ENCODE assay signal across 10 mouse cellular contexts in genomic region chr9:90124156-90124872, GRCm38 (mm10). TPM values are rescaled to one million over a fixed set of nuclear protein-coding genes. Genes with fewer than 3 reads are reported as not detected.
DNase-seq lines count a peak whose midpoint lies in the region; ATAC-seq lines count a peak whose summit lies in the region.
"Had no signal": no experiment of that assay in that cellular context is flagged by ENCODE, and none has a peak within 500 bp of the region (broad histone marks: within the 10 kb centered on the region; RNA-seq: fewer than 3 reads in every experiment).

No protein-coding gene starts in this region.

- H3K4me1 ChIP-seq in kidney, embryonic 16.5 days (ENCODE audit: insufficient read depth, low read length): peaks cover 6% of the 10 kb centered on the region; the same call in 1 of the 2 replicates
- H3K4me1 ChIP-seq in kidney, embryonic 14.5 days (ENCODE audit: control insufficient read depth, insufficient read depth, low read length): no peaks in the 10 kb centered on the region
- H3K4me1 ChIP-seq in embryonic facial prominence, embryonic 10.5 days: peaks cover 12% of the 10 kb centered on the region
- H3K4me1 ChIP-seq in midbrain, embryonic 13.5 days (replicated peaks): no peaks in the 10 kb centered on the region

- no peaks in the 10 kb centered on the region for H3K36me3 ChIP-seq in kidney, embryonic 16.5 days (ENCODE audit: insufficient read depth, low read length)
- no peaks in the 10 kb centered on the region for H3K36me3 ChIP-seq in kidney, embryonic 14.5 days (ENCODE audit: control insufficient read depth, insufficient read depth, low read length)
- H3K36me3 ChIP-seq in embryonic facial prominence, embryonic 10.5 days (replicated peaks): no peaks in the 10 kb centered on the region
- H3K36me3 ChIP-seq in midbrain, embryonic 13.5 days: no peaks in the 10 kb centered on the region
- H3K36me3 ChIP-seq: liver, embryonic 12.5 days had no signal

- 33% methylated on average over 11 of the region's 11 CpGs for WGBS in kidney, embryonic 16.5 days
- 33% methylated on average over 11 of the region's 11 CpGs for WGBS in kidney, embryonic 14.5 days
- WGBS in embryonic facial prominence, embryonic 10.5 days: 37% methylated on average over 11 of the region's 11 CpGs
- 35% methylated on average over 11 of the region's 11 CpGs for WGBS in midbrain, embryonic 13.5 days

- no peak overlapping the region for H3K4me3 ChIP-seq in kidney, embryonic 16.5 days (ENCODE audit: low read length)
- H3K4me3 ChIP-seq in kidney, embryonic 14.5 days (ENCODE audit: low read length): no peak overlapping the region
- no peak overlapping the region for H3K4me3 ChIP-seq in embryonic facial prominence, embryonic 10.5 days
- H3K4me3 ChIP-seq in midbrain, embryonic 13.5 days (replicated peaks): no peak overlapping the region

- no peak overlapping the region for H3K4me2 ChIP-seq in kidney, embryonic 16.5 days (replicated peaks; ENCODE audit: low read depth, low read length)
- no peak overlapping the region for H3K4me2 ChIP-seq in kidney, embryonic 14.5 days (replicated peaks; ENCODE audit: low read depth, low read length)
- no peak overlapping the region for H3K4me2 ChIP-seq in midbrain, embryonic 13.5 days (replicated peaks)

- no peak overlapping the region for H3K27ac ChIP-seq in kidney, embryonic 16.5 days (ENCODE audit: low read length)
- no peak overlapping the region for H3K27ac ChIP-seq in kidney, embryonic 14.5 days (ENCODE audit: low read depth, low read length)
- no peak overlapping the region for H3K27ac ChIP-seq in embryonic facial prominence, embryonic 10.5 days (replicated peaks)
- H3K27ac ChIP-seq in midbrain, embryonic 13.5 days: no peak overlapping the region
- H3K27ac ChIP-seq: liver, embryonic 12.5 days had no signal

- DNase-seq in ES-CJ7 (ENCODE audit: low read depth, low spot score): peak; percentile 72
- DNase-seq in embryonic facial prominence, embryonic 10.5 days (ENCODE audit: low spot score): peak; percentile 28
- no peak for DNase-seq in right cerebral cortex, postnatal 4 days
- DNase-seq in thymus, postnatal 14 days: no peak
- DNase-seq: cerebellum, postnatal 36 days; thymus, adult 18-20 months had no signal

- 0 out of 2 replicates have a peak, but pooled peaks have one; percentile 25 for ATAC-seq in kidney, embryonic 16.5 days (ENCODE audit: low FRiP score, low TSS enrichment)
- no peak for ATAC-seq in kidney, embryonic 14.5 days (ENCODE audit: low FRiP score, low TSS enrichment)
- peak; percentile 55 for ATAC-seq in midbrain, embryonic 13.5 days
- ATAC-seq: liver, embryonic 12.5 days had no signal

- no peak overlapping the region for H3K9ac ChIP-seq in kidney, embryonic 16.5 days (replicated peaks; ENCODE audit: low read length)
- no peak overlapping the region for H3K9ac ChIP-seq in kidney, embryonic 14.5 days (ENCODE audit: low read depth, low read length)
- H3K9ac ChIP-seq in midbrain, embryonic 13.5 days (replicated peaks): no peak overlapping the region
- H3K9ac ChIP-seq: liver, embryonic 12.5 days had no signal

- H3K27me3 ChIP-seq in kidney, embryonic 16.5 days (ENCODE audit: insufficient read depth, low read length): no peaks in the 10 kb centered on the region; the same call in 1 of the 2 replicates
- H3K27me3 ChIP-seq in kidney, embryonic 14.5 days (ENCODE audit: control insufficient read depth, insufficient read depth, low read length): no peaks in the 10 kb centered on the region
- H3K27me3 ChIP-seq in embryonic facial prominence, embryonic 10.5 days (replicated peaks; ENCODE audit: low read depth, poor library complexity, severe bottlenecking): no peaks in the 10 kb centered on the region
- no peaks in the 10 kb centered on the region for H3K27me3 ChIP-seq in midbrain, embryonic 13.5 days
- H3K27me3 ChIP-seq: liver, embryonic 12.5 days had no signal

- H3K9me3 ChIP-seq in kidney, embryonic 16.5 days (ENCODE audit: low read length): no peaks in the 10 kb centered on the region
- no peaks in the 10 kb centered on the region for H3K9me3 ChIP-seq in kidney, embryonic 14.5 days (ENCODE audit: control insufficient read depth, low read length)
- H3K9me3 ChIP-seq in embryonic facial prominence, embryonic 10.5 days: no peaks in the 10 kb centered on the region
- no peaks in the 10 kb centered on the region for H3K9me3 ChIP-seq in midbrain, embryonic 13.5 days
- H3K9me3 ChIP-seq: liver, embryonic 12.5 days had no signal

RNA-seq across cellular contexts. Expression of gene Morf4l1, which starts 9.7 kb away (rescaled TPM):
- 444 and 471 TPM in 2 replicates for polyA plus RNA-seq in kidney, embryonic 16.5 days (2015; fragmentation: Nextera tagmentation; extraction: Ambion mirVana)
- 467 and 551 TPM in 2 replicates for polyA plus RNA-seq in kidney, embryonic 14.5 days (2014; fragmentation: Nextera tagmentation; extraction: Ambion mirVana)
- polyA plus RNA-seq in embryonic facial prominence, embryonic 10.5 days (2016; fragmentation: Nextera tagmentation; extraction: Ambion mirVana): 515 and 519 TPM in 2 replicates
- polyA plus RNA-seq in midbrain, embryonic 13.5 days (2015; fragmentation: Nextera tagmentation; extraction: Ambion mirVana): 575 and 608 TPM in 2 replicates

RNA-seq across cellular contexts. Expression of gene Adamts7, which starts 38.6 kb away (rescaled TPM):
- 16.5 and 17.5 TPM in 2 replicates for polyA plus RNA-seq in kidney, embryonic 16.5 days (2015; fragmentation: Nextera tagmentation; extraction: Ambion mirVana)
- 10.0 and 10.6 TPM in 2 replicates for polyA plus RNA-seq in kidney, embryonic 14.5 days (2014; fragmentation: Nextera tagmentation; extraction: Ambion mirVana)
- 14.6 and 14.9 TPM in 2 replicates for polyA plus RNA-seq in embryonic facial prominence, embryonic 10.5 days (2016; fragmentation: Nextera tagmentation; extraction: Ambion mirVana)
- 13.4 and 17.8 TPM in 2 replicates for polyA plus RNA-seq in midbrain, embryonic 13.5 days (2015; fragmentation: Nextera tagmentation; extraction: Ambion mirVana)

Comparison
In these comparisons a context has a peak if more than half of its experiments do, and no peak if none do; other contexts are left out.
1. DNase-seq: peak in ES-CJ7 (single experiment) and embryonic facial prominence, embryonic 10.5 days (single experiment); none in right cerebral cortex, postnatal 4 days (single experiment) and thymus, postnatal 14 days (single experiment).